Mouse (Mus musculus): ENCODE measurements around the gene 4921504E06Rik. TPM values are rescaled to one million over a fixed set of nuclear protein-coding genes. Genes with fewer than 3 reads are reported as not detected.

The 4921504E06Rik gene
- polyA plus RNA-seq, 2 experiments, result not detected

DNA sequence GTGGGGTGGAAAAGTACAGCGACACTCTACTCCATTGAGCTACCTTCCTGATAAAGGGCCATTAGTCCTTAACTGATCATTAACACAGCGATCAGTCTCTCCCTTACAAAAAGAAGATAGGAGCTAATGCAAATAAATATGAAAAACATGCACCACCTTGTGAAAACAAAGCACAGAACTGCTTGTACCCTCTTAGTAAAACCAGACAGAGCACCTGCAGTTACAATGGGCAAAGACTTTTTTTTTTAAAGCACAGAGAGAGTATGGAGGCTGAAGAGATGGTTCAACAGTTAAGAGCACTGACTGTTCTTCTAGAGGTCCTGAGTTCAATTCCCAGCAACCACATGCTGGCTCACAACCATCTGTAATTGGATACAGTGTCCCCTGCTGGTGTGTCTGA is 6.9 kb upstream of the 4921504E06Rik start:
- Histone ChIP-seq H3K27ac (replicated peaks; ENCODE audit: low read depth, low read length) (no peak overlapping the region), H3K9ac (ENCODE audit: low read depth, low read length, severe bottlenecking) (no peak overlapping the region), H3K4me2 (replicated peaks; ENCODE audit: low read depth, low read length, severe bottlenecking) (no peak overlapping the region), H3K4me1 (ENCODE audit: control insufficient read depth, insufficient read depth, low read length) (no peaks in the 10 kb centered on the region), H3K4me3 (replicated peaks; ENCODE audit: low read length) (no peak overlapping the region), H3K9me3 (ENCODE audit: control insufficient read depth, low read length) (no peaks in the 10 kb centered on the region), H3K27me3 (ENCODE audit: control insufficient read depth, insufficient read depth, low read length) (no peaks in the 10 kb centered on the region), H3K36me3 (ENCODE audit: control insufficient read depth, insufficient read depth, low read length) (no peaks in the 10 kb centered on the region)
- 72% methylated on average over 2 of the region's 2 CpGs for WGBS
- no peak for TF ChIP-seq POLR2A (IDR thresholded peaks at IDR 0.05; ENCODE audit: borderline replicate concordance, extremely low read depth, insufficient read depth, insufficient read length)
- ATAC-seq (ENCODE audit: low FRiP score, low read depth), result no peak
- no peak for DNase-seq (ENCODE audit: low spot score)

DNA sequence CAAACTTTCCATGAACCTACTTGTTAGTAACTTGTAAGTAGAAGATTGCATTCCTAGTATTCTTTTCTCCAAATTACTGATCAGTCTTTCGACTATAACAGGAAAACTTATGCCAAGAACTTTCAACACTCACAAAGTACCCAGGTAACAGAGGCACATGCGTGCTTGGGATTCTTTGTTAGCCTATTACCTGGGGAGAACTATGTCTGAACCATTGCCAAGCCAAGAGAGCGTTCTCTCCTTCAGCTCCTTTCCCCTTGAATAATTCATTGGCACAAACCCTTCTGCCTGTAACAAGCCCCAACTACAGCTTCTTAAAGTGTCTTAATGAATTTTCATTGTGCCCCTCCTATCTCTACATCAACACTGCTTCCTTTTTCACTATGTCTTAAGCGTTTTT is 6.4 kb upstream of the 4921504E06Rik start:
- Histone ChIP-seq H3K9me3 (ENCODE audit: control insufficient read depth, low read length) (no peaks in the 10 kb centered on the region), H3K27ac (replicated peaks; ENCODE audit: low read depth, low read length) (no peak overlapping the region), H3K9ac (ENCODE audit: low read depth, low read length, severe bottlenecking) (no peak overlapping the region), H3K27me3 (ENCODE audit: control insufficient read depth, insufficient read depth, low read length) (no peaks in the 10 kb centered on the region), H3K4me3 (replicated peaks; ENCODE audit: low read length) (no peak overlapping the region), H3K36me3 (ENCODE audit: control insufficient read depth, insufficient read depth, low read length) (no peaks in the 10 kb centered on the region), H3K4me2 (replicated peaks; ENCODE audit: low read depth, low read length, severe bottlenecking) (no peak overlapping the region), H3K4me1 (ENCODE audit: control insufficient read depth, insufficient read depth, low read length) (no peaks in the 10 kb centered on the region)
- WGBS, result 63% methylated on average over 4 of the region's 4 CpGs
- DNase-seq (ENCODE audit: low spot score) (no peak), ATAC-seq (ENCODE audit: low FRiP score, low read depth) (no peak)
- no peak for TF ChIP-seq POLR2A (IDR thresholded peaks at IDR 0.05; ENCODE audit: borderline replicate concordance, extremely low read depth, insufficient read depth, insufficient read length)

DNA sequence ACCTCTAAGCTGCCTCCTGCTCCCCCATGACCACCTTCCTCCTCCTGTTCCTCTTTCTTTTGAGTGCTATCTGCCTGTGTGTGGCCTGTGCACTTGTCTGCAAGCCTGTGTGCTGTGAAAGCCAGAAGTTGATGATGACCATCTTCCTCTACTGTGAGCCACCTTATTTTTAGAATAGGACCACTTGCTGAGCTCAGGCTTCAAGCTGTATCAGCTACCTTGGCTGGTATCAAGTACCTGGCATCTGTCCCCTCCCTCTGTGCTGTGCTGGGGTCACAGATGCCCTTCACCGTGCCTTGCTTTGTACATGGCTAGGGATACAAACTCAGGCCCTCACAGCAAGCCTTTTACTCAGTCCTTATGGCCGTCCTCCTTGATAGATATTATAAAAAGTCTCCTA is 2.3 kb downstream of the 4921504E06Rik start:
- Histone ChIP-seq H3K4me2 (replicated peaks; ENCODE audit: low read depth, low read length, severe bottlenecking) (no peak overlapping the region), H3K4me3 (replicated peaks; ENCODE audit: low read length) (no peak overlapping the region), H3K9ac (ENCODE audit: low read depth, low read length, severe bottlenecking) (no peak overlapping the region), H3K27me3 (ENCODE audit: control insufficient read depth, insufficient read depth, low read length) (no peaks in the 10 kb centered on the region), H3K36me3 (ENCODE audit: control insufficient read depth, insufficient read depth, low read length) (no peaks in the 10 kb centered on the region), H3K27ac (replicated peaks; ENCODE audit: low read depth, low read length) (no peak overlapping the region), H3K4me1 (ENCODE audit: control insufficient read depth, insufficient read depth, low read length) (peaks cover 9% of the 10 kb centered on the region), H3K9me3 (ENCODE audit: control insufficient read depth, low read length) (no peaks in the 10 kb centered on the region)
- no peak for ATAC-seq (ENCODE audit: low FRiP score, low read depth)
- no peak for DNase-seq (ENCODE audit: low spot score)
- 75% methylated on average over 2 of the region's 2 CpGs for WGBS
- TF ChIP-seq POLR2A (IDR thresholded peaks at IDR 0.05; ENCODE audit: borderline replicate concordance, extremely low read depth, insufficient read depth, insufficient read length), result no peak

GRCm38 (mm10) chr2:19540906-19541305 is 12.8 kb downstream of the 4921504E06Rik start:
- TF ChIP-seq POLR2A (IDR thresholded peaks at IDR 0.05; ENCODE audit: borderline replicate concordance, extremely low read depth, insufficient read depth, insufficient read length), result no peak
- Histone ChIP-seq H3K4me2 (replicated peaks; ENCODE audit: low read depth, low read length, severe bottlenecking) (no peak overlapping the region), H3K9ac (ENCODE audit: low read depth, low read length, severe bottlenecking) (no peak overlapping the region), H3K4me3 (replicated peaks; ENCODE audit: low read length) (no peak overlapping the region), H3K4me1 (ENCODE audit: control insufficient read depth, insufficient read depth, low read length) (no peaks in the 10 kb centered on the region), H3K36me3 (ENCODE audit: control insufficient read depth, insufficient read depth, low read length) (no peaks in the 10 kb centered on the region), H3K9me3 (ENCODE audit: control insufficient read depth, low read length) (no peaks in the 10 kb centered on the region), H3K27me3 (ENCODE audit: control insufficient read depth, insufficient read depth, low read length) (no peaks in the 10 kb centered on the region), H3K27ac (replicated peaks; ENCODE audit: low read depth, low read length) (no peak overlapping the region)
- WGBS, result 73% methylated on average over 1 of the region's 1 CpGs
- ATAC-seq (ENCODE audit: low FRiP score, low read depth) (no peak), DNase-seq (ENCODE audit: low spot score) (no peak)

DNA sequence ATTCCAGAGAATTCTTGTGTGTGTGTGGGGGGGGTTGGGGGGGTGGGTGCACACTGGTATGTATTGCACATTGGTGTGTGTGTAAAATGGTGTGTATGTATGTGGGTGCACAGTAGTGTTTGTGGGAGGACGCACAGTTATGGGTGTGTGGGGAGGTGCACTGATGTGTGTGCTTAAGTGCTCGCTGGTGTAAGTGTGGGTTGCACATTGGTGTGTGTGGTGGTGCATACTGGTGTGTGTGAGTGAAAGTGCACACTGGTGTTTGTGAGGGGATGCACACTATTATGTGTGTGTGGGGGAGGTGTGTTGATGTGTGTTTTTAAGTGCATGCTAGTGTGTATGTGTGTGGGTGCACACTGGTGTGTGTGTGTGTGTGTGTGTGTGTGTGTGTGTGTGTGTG is 24.3 kb downstream of the 4921504E06Rik start:
- TF ChIP-seq POLR2A (IDR thresholded peaks at IDR 0.05; ENCODE audit: borderline replicate concordance, extremely low read depth, insufficient read depth, insufficient read length), result no peak
- WGBS, result 90% methylated on average over 2 of the region's 2 CpGs

DNA sequence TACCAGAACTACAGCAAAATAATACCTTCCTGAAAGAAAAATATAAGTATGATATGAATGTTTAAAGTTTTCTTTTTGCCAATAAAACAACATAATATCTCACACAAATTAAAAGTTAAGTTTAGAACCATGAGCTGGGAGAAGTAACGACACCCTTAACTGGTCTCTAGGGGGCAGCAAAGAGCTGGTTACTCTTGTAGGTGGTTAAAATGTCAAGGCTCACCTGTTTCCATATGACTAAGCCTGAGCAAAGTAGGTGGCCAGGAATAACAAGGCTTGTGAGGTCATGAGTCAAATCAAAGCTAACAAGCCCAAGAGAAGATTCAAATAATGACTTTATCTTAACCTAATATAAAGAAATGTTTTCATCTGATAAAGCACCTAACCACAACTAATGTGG is 24.9 kb downstream of the 4921504E06Rik start:
- ATAC-seq (ENCODE audit: low FRiP score, low read depth) (no peak), DNase-seq (ENCODE audit: low spot score) (peak; percentile 85)
- no peaks in the 10 kb centered on the region for H3K9me3 ChIP-seq (ENCODE audit: control insufficient read depth, low read length)
- no peak overlapping the region for H3K4me2 ChIP-seq (replicated peaks; ENCODE audit: low read depth, low read length, severe bottlenecking)
- no peaks in the 10 kb centered on the region for H3K27me3 ChIP-seq (ENCODE audit: control insufficient read depth, insufficient read depth, low read length)
- no peaks in the 10 kb centered on the region for H3K4me1 ChIP-seq (ENCODE audit: control insufficient read depth, insufficient read depth, low read length)
- WGBS, result 0% methylated on average over 1 of the region's 1 CpGs
- no peaks in the 10 kb centered on the region for H3K36me3 ChIP-seq (ENCODE audit: control insufficient read depth, insufficient read depth, low read length)
- no peak overlapping the region for H3K27ac ChIP-seq (replicated peaks; ENCODE audit: low read depth, low read length)
- H3K4me3 ChIP-seq (replicated peaks; ENCODE audit: low read length), result no peak overlapping the region
- TF ChIP-seq POLR2A (IDR thresholded peaks at IDR 0.05; ENCODE audit: borderline replicate concordance, extremely low read depth, insufficient read depth, insufficient read length), result no peak
- H3K9ac ChIP-seq (ENCODE audit: low read depth, low read length, severe bottlenecking), result no peak overlapping the region

More for the DNA sequence above, 24.3 kb downstream of the 4921504E06Rik start:
- no peak for DNase-seq (ENCODE audit: low spot score)
- Histone ChIP-seq H3K9me3 (ENCODE audit: control insufficient read depth, low read length) (no peaks in the 10 kb centered on the region), H3K9ac (ENCODE audit: low read depth, low read length, severe bottlenecking) (no peak overlapping the region), H3K27me3 (ENCODE audit: control insufficient read depth, insufficient read depth, low read length) (no peaks in the 10 kb centered on the region), H3K4me2 (replicated peaks; ENCODE audit: low read depth, low read length, severe bottlenecking) (no peak overlapping the region), H3K27ac (replicated peaks; ENCODE audit: low read depth, low read length) (no peak overlapping the region), H3K36me3 (ENCODE audit: control insufficient read depth, insufficient read depth, low read length) (no peaks in the 10 kb centered on the region), H3K4me1 (ENCODE audit: control insufficient read depth, insufficient read depth, low read length) (no peaks in the 10 kb centered on the region), H3K4me3 (replicated peaks; ENCODE audit: low read length) (no peak overlapping the region)
- ATAC-seq (ENCODE audit: low FRiP score, low read depth), result no peak

All from limb, embryonic 14.5 days (tissue).